Mouse (Mus musculus): Measurements from ENCODE around the gene Gm21988. TPM values are rescaled to one million over a fixed set of nuclear protein-coding genes. Genes with fewer than 3 reads are reported as not detected.

Gm21988 gene
- total and polyA plus RNA-seq, 2 experiments from 2014 or later, result 3.4 to 20.1 TPM

GRCm38 (mm10) chr11:70206801-70207200 lies 32.8 kb downstream of the Gm21988 start:
- no peak for TF ChIP-seq CTCF (IDR thresholded peaks at IDR 0.05)
- H3K4me3 ChIP-seq (ENCODE audit: low read depth, low read length), result no peak overlapping the region
- H3K9me3 ChIP-seq (ENCODE audit: low read length), result no peaks in the 10 kb centered on the region
- H3K27ac ChIP-seq (ENCODE audit: low read depth, low read length), result no peak overlapping the region
- DNase-seq (ENCODE audit: low spot score), result no peak
- H3K36me3 ChIP-seq (ENCODE audit: insufficient read depth, low read length), result no peaks in the 10 kb centered on the region
- H3K4me2 ChIP-seq (ENCODE audit: low read depth, low read length, poor library complexity, severe bottlenecking), result no peak overlapping the region
- ATAC-seq (ENCODE audit: low FRiP score), result no peak
- H3K4me1 ChIP-seq (ENCODE audit: insufficient read depth, low read length), result no peaks in the 10 kb centered on the region
- 83% methylated on average over 2 of the region's 2 CpGs for WGBS
- peaks cover 3% of the 10 kb centered on the region; the same call in 1 of the 2 replicates for H3K27me3 ChIP-seq (ENCODE audit: insufficient read depth, low read length)
- H3K9ac ChIP-seq (replicated peaks; ENCODE audit: low read length, poor library complexity, severe bottlenecking), result no peak overlapping the region

GRCm38 (mm10) chr11:70201691-70202090 lies 37.9 kb downstream of the Gm21988 start:
- Histone ChIP-seq H3K4me1 (ENCODE audit: insufficient read depth, low read length) (no peaks in the 10 kb centered on the region), H3K9me3 (ENCODE audit: low read length) (no peaks in the 10 kb centered on the region), H3K4me3 (ENCODE audit: low read depth, low read length) (no peak overlapping the region), H3K4me2 (ENCODE audit: low read depth, low read length, poor library complexity, severe bottlenecking) (no peak overlapping the region), H3K36me3 (ENCODE audit: insufficient read depth, low read length) (no peaks in the 10 kb centered on the region), H3K27ac (ENCODE audit: low read depth, low read length) (no peak overlapping the region), H3K9ac (replicated peaks; ENCODE audit: low read length, poor library complexity, severe bottlenecking) (no peak overlapping the region), H3K27me3 (ENCODE audit: insufficient read depth, low read length) (no peaks in the 10 kb centered on the region)
- peak; percentile 96 for TF ChIP-seq CTCF (IDR thresholded peaks at IDR 0.05)
- ATAC-seq (ENCODE audit: low FRiP score), result no peak
- peak; percentile 89 for DNase-seq (ENCODE audit: low spot score)
- 40% methylated on average over 5 of the region's 5 CpGs for WGBS

DNA sequence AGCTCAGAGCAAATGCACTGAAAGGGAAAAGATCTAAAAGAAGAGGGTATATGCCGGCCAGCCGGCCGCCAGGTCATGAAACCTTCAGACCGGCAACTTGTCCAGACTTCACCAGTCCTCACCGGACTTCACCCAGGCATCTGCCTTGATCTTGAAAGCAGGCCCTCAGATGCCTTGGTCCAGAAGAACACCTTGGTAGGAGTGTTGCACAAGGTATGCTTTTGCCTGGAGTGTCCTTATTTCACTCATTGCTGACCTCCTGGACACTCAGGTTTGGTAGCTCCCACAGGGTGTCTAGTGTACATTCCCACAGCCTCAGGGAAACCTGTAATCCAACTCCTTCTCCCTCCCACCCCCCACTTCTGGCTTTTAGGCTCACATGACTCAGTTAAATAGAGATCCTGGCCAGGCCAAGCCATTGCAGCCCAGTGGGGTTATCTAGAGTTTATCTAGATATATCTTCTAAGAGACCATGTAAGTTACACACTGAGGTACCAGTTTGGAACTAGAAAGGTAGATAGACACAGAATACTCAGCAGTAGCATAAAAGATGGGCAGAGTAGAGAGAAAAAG lies 39.5 kb downstream of the Gm21988 start:
- TF ChIP-seq CTCF (IDR thresholded peaks at IDR 0.05), result no peak
- no peak overlapping the region for H3K4me2 ChIP-seq (ENCODE audit: low read depth, low read length, poor library complexity, severe bottlenecking)
- no peak overlapping the region for H3K4me3 ChIP-seq (ENCODE audit: low read depth, low read length)
- H3K4me1 ChIP-seq (ENCODE audit: insufficient read depth, low read length), result no peaks in the 10 kb centered on the region
- H3K27ac ChIP-seq (ENCODE audit: low read depth, low read length), result no peak overlapping the region
- DNase-seq (ENCODE audit: low spot score), result no peak
- no peak overlapping the region for H3K9ac ChIP-seq (replicated peaks; ENCODE audit: low read length, poor library complexity, severe bottlenecking)
- ATAC-seq (ENCODE audit: low FRiP score), result no peak
- whole genome bisulfite sequencing, result 87% methylated on average over 5 of the region's 5 CpGs
- no peaks in the 10 kb centered on the region for H3K9me3 ChIP-seq (ENCODE audit: low read length)
- no peaks in the 10 kb centered on the region for H3K36me3 ChIP-seq (ENCODE audit: insufficient read depth, low read length)
- H3K27me3 ChIP-seq (ENCODE audit: insufficient read depth, low read length), result no peaks in the 10 kb centered on the region

DNA sequence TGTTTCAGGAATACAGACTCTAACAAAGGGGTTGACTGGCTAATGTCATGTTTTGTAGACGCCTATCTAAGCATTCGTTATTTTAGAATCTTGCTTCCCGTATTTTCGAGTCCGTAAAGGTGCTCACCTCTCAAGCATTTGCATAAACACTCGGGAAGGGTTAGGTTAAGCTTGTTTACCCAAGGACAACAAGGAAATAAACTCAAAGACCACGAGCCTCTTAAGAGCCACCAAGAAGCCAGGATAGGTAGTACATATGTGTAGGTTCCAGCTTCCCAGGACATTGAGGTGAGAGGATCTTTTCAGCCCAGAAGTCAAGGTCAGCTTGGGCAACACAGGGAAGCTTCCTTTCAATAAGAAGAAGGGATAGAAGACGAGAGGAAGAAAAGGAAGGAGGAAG lies 40.5 kb downstream of the Gm21988 start:
- no peaks in the 10 kb centered on the region for H3K36me3 ChIP-seq (ENCODE audit: insufficient read depth, low read length)
- ATAC-seq (ENCODE audit: low FRiP score) (no peak), DNase-seq (ENCODE audit: low spot score) (no peak)
- H3K4me3 ChIP-seq (ENCODE audit: low read depth, low read length), result no peak overlapping the region
- WGBS, result 88% methylated on average over 8 of the region's 8 CpGs
- H3K9me3 ChIP-seq (ENCODE audit: low read length), result no peaks in the 10 kb centered on the region
- TF ChIP-seq CTCF (IDR thresholded peaks at IDR 0.05), result no peak
- H3K4me2 ChIP-seq (ENCODE audit: low read depth, low read length, poor library complexity, severe bottlenecking), result no peak overlapping the region
- H3K9ac ChIP-seq (replicated peaks; ENCODE audit: low read length, poor library complexity, severe bottlenecking), result no peak overlapping the region
- H3K27me3 ChIP-seq (ENCODE audit: insufficient read depth, low read length), result no peaks in the 10 kb centered on the region
- H3K4me1 ChIP-seq (ENCODE audit: insufficient read depth, low read length), result no peaks in the 10 kb centered on the region
- no peak overlapping the region for H3K27ac ChIP-seq (ENCODE audit: low read depth, low read length)

DNA sequence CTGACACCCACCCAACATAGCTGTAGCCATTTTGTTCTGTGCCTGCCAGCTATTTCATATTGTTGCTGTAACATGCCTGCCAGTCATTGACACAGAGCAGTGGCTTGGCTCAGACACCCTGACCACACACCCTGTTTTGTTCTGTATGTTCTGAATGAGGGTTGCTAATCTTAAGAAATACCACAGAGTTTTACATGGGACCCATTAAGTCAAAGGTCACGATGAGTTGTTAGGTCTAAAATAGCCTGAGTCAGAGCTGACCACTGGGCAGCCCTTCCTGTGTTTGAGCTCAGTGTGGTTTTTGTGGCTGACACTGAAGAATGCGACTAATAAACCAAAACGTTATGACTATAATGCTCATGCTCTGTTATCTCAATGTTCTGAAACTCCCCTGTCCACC lies 41.3 kb downstream of the Gm21988 start:
- Histone ChIP-seq H3K4me3 (ENCODE audit: low read depth, low read length) (no peak overlapping the region), H3K27ac (ENCODE audit: low read depth, low read length) (no peak overlapping the region), H3K9ac (replicated peaks; ENCODE audit: low read length, poor library complexity, severe bottlenecking) (no peak overlapping the region), H3K27me3 (ENCODE audit: insufficient read depth, low read length) (no peaks in the 10 kb centered on the region), H3K36me3 (ENCODE audit: insufficient read depth, low read length) (no peaks in the 10 kb centered on the region), H3K4me1 (ENCODE audit: insufficient read depth, low read length) (no peaks in the 10 kb centered on the region), H3K4me2 (ENCODE audit: low read depth, low read length, poor library complexity, severe bottlenecking) (no peak overlapping the region), H3K9me3 (ENCODE audit: low read length) (no peaks in the 10 kb centered on the region)
- DNase-seq (ENCODE audit: low spot score), result no peak
- ATAC-seq (ENCODE audit: low FRiP score), result no peak
- TF ChIP-seq CTCF (IDR thresholded peaks at IDR 0.05), result no peak
- WGBS, result 94% methylated on average over 3 of the region's 3 CpGs

DNA sequence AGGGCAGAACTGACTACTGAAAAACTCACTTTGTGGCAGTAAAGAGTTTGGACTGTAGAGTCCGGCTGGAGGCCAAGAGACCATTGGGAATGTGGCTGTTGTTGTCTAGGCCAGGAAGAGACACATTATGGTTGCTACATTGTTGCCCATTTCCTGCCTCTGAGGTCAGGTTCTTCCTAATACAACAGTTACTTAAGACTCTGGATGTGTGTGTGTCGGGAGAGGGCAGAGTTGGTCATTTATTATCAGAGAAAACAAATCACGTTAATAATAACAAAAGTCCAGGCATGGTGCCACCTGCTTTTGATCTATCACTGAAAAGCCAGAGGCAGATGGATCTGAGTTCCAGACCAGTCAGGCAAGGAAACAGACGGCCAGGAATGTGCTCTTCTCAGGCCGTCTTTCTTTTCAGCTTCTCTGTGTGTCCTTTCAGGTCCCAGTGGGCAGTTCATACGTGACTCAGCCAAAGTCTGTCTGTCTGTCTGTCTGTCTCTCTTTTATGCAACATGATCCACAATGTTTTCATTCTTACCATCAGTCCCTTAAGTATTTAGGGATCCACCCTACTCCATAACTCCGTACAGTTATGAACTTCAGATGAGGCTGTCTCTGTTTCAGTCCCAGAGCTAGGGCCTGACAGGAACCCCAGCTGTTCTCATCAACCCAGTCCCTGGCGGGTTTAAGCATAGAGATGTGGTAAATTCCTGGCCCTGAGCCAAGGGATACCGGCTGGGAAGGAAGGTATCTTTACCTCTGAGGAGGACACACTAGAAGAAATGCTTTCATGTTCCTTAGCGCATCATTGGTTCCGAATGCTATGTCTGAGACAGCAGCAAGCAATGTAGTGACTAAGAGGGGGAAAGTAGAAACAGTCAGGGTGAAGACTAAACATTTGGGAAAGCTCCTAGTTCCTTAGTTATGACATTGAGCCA lies 46.0 kb downstream of the Gm21988 start:
- H3K27me3 ChIP-seq (ENCODE audit: insufficient read depth, low read length), result no peaks in the 10 kb centered on the region
- no peak for DNase-seq (ENCODE audit: low spot score)
- H3K4me3 ChIP-seq (ENCODE audit: low read depth, low read length), result no peak overlapping the region
- H3K9ac ChIP-seq (replicated peaks; ENCODE audit: low read length, poor library complexity, severe bottlenecking), result no peak overlapping the region
- H3K9me3 ChIP-seq (ENCODE audit: low read length), result no peaks in the 10 kb centered on the region
- WGBS, result 55% methylated on average over 11 of the region's 11 CpGs
- TF ChIP-seq CTCF (IDR thresholded peaks at IDR 0.05), result no peak
- H3K27ac ChIP-seq (ENCODE audit: low read depth, low read length), result no peak overlapping the region
- no peaks in the 10 kb centered on the region for H3K4me1 ChIP-seq (ENCODE audit: insufficient read depth, low read length)
- H3K36me3 ChIP-seq (ENCODE audit: insufficient read depth, low read length), result no peaks in the 10 kb centered on the region
- no peak overlapping the region for H3K4me2 ChIP-seq (ENCODE audit: low read depth, low read length, poor library complexity, severe bottlenecking)
- no peak for ATAC-seq (ENCODE audit: low FRiP score)
